Mouse (Mus musculus): ENCODE data around the gene Lrrk1.

GRCm38 (mm10) chr7:66180260-66180659 is 207.9 kb downstream of the Lrrk1 start:
- TF ChIP-seq POLR2A (IDR thresholded peaks at IDR 0.05; ENCODE audit: insufficient read depth, low read depth, low read length) = no peak
- TF ChIP-seq CTCF (IDR thresholded peaks at IDR 0.05; ENCODE audit: insufficient read depth, low read depth, low read length) = no peak
